Mouse (Mus musculus) stomach, embryonic 14.5 days (tissue): ENCODE measurements around the gene Catsperd. TPM values are rescaled to one million over a fixed set of nuclear protein-coding genes. Genes with fewer than 3 reads are reported as not detected.

Source experiments
- ATAC-seq: fragments of 200-750 bp; cut with Nextera tagmentation; 2 replicates; pipeline ENCODE4 v1.8.0; 2017; ENCODE audit warnings: low read depth, moderate TSS enrichment; ENCODE audit not compliant: insufficient number of reproducible peaks, insufficient read depth, low FRiP score
- H3K27ac ChIP-seq: fragments of 300-500 bp; sonication (generic); 2 replicates; pipeline ENCODE4 v1.5.1; 2014; ENCODE audit warnings: mild to moderate bottlenecking, low read length, moderate library complexity, mixed read lengths
- H3K27me3 ChIP-seq: fragments of 300-500 bp; sonication (generic); 2 replicates; pipeline ENCODE4 v1.6.1; 2014; ENCODE audit warnings: low read length, control low read depth, mixed read lengths; ENCODE audit not compliant: control insufficient read depth, insufficient read depth
- H3K36me3 ChIP-seq: fragments of 300-500 bp; sonication (generic); 2 replicates; pipeline ENCODE4 v1.6.1; 2014; ENCODE audit warnings: mild to moderate bottlenecking, control low read depth, low read length, moderate library complexity, mixed read lengths; ENCODE audit not compliant: control insufficient read depth, insufficient read depth
- H3K4me1 ChIP-seq: fragments of 300-500 bp; sonication (generic); 2 replicates; pipeline ENCODE4 v1.6.1; 2014; ENCODE audit warnings: low read length, control low read depth, mixed read lengths; ENCODE audit not compliant: control insufficient read depth, insufficient read depth
- H3K4me2 ChIP-seq: fragments of 300-500 bp; sonication (generic); replicated peaks from 2 replicates; pipeline ENCODE4 v1.6.1; 2014; ENCODE audit warnings: low read depth, low read length, control low read depth
- H3K4me3 ChIP-seq: fragments of 300-500 bp; sonication (generic); 2 replicates; pipeline ENCODE4 v1.5.1; 2014; ENCODE audit warnings: low read depth, low read length, control low read depth
- H3K9ac ChIP-seq: fragments of 300-500 bp; sonication (generic); replicated peaks from 2 replicates; pipeline ENCODE4 v1.6.1; 2014; ENCODE audit warnings: low read depth, mild to moderate bottlenecking, control low read depth, low read length, moderate library complexity, mixed read lengths
- H3K9me3 ChIP-seq: fragments of 300-500 bp; sonication (generic); 2 replicates; pipeline ENCODE4 v1.6.1; 2016; ENCODE audit warnings: low read depth, low read length, control low read depth; ENCODE audit not compliant: control insufficient read depth
- WGBS: fragments of 180-500 bp; shearing (Covaris S2); extraction: QIAGEN DNeasy Blood & Tissue Kit; methylation state at CpG from one replicate; pipeline ENCODE4 v1.1.7; 2014; 5-methylcytosine and 5-hydroxymethylcytosine counted together
- polyA plus RNA-seq: library from polyadenylated mRNA; unstranded; fragments of >200 nt; fragmentation: Nextera tagmentation; extraction: Ambion mirVana; gene quantifications from 2 replicates; pipeline ENCODE4 v1.2.1, GENCODE M21; 2014

The Catsperd gene
- polyA plus RNA-seq, 1 experiment from 2014 or later: 0.46 TPM

DNA sequence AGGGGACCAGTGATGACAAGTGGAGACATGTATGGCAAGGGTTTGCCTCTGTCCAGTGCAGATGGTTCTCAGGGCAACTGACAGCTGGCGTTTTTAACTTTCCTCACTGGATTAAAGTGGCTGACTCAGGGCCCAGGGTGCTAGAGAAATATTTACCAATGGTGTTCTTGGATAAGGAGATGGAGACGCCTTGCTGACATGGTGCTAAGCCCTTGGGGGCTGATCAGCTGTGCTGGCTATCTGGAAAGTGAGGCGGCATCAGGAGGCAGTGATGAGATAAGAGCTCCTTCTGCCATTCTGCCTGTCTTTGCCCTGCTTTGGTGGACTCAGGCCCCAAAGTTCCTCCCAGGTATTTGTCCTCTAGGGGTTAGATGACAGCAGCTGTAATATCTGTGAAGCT is 54.9 kb downstream of the Catsperd start:
- Histone ChIP-seq H3K4me1 (no peaks in the 10 kb centered on the region), H3K4me3 (no peak overlapping the region), H3K27ac (no peak overlapping the region), H3K9me3 (no peaks in the 10 kb centered on the region), H3K4me2 (no peak overlapping the region), H3K9ac (no peak overlapping the region), H3K36me3 (peaks cover 45% of the 10 kb centered on the region), H3K27me3 (no peaks in the 10 kb centered on the region)
- WGBS: 54% methylated on average over 3 of the region's 3 CpGs
- no peak for ATAC-seq

DNA sequence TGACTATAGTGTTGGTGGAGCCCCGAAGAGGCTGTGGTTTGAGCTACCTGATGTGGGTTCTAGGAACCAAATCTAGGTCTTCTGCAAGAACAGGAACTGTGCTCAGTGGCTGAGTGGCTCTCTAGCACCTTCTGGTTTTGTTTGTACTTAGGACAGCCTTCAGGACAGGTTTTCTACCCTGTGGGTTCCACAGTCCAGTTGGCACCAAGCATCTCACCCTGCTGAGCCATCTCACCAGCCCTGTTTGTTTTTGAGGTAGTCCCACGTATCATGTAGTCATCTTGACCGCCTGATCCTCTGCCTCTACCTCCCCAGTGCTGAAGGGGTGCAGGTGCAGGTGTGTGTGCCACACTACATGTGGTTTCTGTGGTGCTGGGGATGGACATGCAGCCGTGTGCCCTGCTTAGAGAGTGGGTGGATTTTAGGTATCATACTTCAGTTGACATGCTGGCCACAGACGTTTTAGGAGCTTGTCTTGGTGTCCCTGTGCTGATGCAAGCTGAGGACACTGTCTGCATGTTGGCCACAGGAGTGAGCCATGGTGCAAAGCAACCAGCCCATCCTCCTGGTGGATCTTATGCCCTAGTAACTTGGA is 55.7 kb downstream of the Catsperd start:
- WGBS: 81% methylated on average over 5 of the region's 5 CpGs
- no peaks in the 10 kb centered on the region for H3K27me3 ChIP-seq
- H3K9ac ChIP-seq: no peak overlapping the region
- no peak overlapping the region for H3K4me3 ChIP-seq
- no peaks in the 10 kb centered on the region for H3K4me1 ChIP-seq
- H3K9me3 ChIP-seq: no peaks in the 10 kb centered on the region
- peaks cover 50% of the 10 kb centered on the region for H3K36me3 ChIP-seq
- ATAC-seq: no peak
- H3K27ac ChIP-seq: no peak overlapping the region
- H3K4me2 ChIP-seq: no peak overlapping the region

DNA sequence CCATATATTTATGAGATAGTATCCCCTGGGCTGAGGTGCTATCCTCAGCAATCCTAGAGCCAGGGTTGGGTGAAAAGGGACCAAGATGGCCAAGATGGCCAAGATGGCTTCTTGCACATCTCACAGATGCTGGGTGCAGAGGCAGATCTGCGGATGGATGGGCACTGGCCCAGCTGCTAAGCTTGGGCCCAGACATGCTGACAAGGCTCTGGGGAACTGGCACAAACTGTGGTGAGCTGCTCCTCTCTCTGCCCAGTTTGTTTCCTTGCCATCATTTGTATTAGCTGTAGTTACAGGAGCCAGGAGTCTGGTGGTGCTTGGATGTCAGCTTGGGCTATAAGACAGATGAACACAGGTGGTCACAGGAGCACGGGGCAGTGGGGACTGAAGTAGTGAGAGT is 56.7 kb downstream of the Catsperd start:
- ATAC-seq: no peak
- no peak overlapping the region for H3K9ac ChIP-seq
- 92% methylated on average over 2 of the region's 2 CpGs for WGBS
- H3K4me1 ChIP-seq: no peaks in the 10 kb centered on the region
- H3K9me3 ChIP-seq: no peaks in the 10 kb centered on the region
- H3K27ac ChIP-seq: no peak overlapping the region
- H3K36me3 ChIP-seq: peaks cover 53% of the 10 kb centered on the region
- no peak overlapping the region for H3K4me2 ChIP-seq
- no peak overlapping the region for H3K4me3 ChIP-seq
- no peaks in the 10 kb centered on the region for H3K27me3 ChIP-seq

DNA sequence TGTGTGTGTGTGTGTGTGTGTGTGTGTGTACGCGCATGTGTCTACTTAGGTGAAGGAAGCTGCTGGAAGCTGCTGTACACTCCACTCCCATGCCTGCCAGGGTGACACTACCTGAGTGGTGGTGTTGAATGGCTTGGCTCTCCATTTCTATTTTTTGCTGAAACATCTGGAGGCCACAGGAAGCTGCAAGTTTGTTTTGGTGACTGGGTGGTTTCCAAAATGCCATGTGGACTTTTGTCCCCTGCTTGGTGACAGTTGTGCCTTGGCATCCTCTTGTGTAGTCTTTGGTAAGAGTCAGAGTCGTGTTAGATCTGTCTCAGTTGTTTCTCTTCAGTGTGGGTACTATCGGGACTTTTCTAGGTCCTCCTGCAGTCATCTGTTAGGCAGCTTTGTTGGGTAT is 58.9 kb downstream of the Catsperd start:
- Histone ChIP-seq H3K27me3 (no peaks in the 10 kb centered on the region), H3K4me1 (no peaks in the 10 kb centered on the region), H3K4me3 (no peak overlapping the region), H3K9me3 (no peaks in the 10 kb centered on the region), H3K27ac (no peak overlapping the region), H3K4me2 (no peak overlapping the region), H3K9ac (no peak overlapping the region), H3K36me3 (peaks cover 61% of the 10 kb centered on the region)
- no peak for ATAC-seq
- 85% methylated on average over 4 of the region's 4 CpGs for WGBS

DNA sequence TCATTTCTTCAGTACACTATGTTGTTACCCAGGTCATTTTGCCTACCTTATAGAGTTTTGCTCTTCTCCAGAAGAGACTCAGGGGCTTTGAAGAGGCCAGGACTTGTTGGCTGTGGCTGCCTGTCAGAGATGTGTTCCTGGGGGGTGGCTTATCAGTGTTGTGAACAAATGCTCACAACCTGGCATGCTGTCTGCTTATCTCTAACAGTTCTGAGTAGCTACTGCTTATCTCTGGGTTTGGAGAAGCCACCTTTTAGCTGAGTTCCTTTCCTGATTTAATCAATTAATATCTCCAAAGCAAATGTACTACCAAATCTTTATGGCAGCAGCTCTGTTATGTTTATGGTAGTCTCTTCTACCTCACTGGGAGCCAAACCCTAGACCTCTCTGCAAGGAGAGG is 60.1 kb downstream of the Catsperd start:
- Histone ChIP-seq H3K9me3 (no peaks in the 10 kb centered on the region), H3K27me3 (no peaks in the 10 kb centered on the region), H3K36me3 (peaks cover 65% of the 10 kb centered on the region)

DNA sequence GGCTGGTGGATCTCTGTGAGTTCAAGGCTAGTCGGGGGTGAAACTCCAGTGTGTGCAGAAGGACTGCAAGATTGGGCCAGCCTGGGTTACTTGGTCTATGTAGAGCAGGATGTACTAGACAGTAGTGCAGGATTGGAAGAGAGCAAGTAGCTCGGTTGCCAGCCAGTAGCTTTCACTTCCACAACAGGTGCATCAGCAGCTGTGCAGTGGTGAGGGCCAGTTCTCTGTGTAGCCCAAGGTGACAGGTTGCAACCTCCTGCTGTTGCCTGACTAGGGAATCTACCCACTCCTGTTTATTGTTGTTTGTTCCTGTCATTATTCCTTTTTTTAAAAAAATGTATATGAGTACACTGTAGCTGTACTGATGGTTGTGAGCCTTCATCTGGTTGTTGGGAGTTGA is 60.7 kb downstream of the Catsperd start:
- H3K9ac ChIP-seq: no peak overlapping the region
- no peaks in the 10 kb centered on the region for H3K9me3 ChIP-seq
- no peak overlapping the region for H3K27ac ChIP-seq
- no peak overlapping the region for H3K4me3 ChIP-seq
- 88% methylated on average over 2 of the region's 2 CpGs for WGBS
- H3K4me1 ChIP-seq: peaks cover 5% of the 10 kb centered on the region; the same call in 1 of the 2 replicates
- no peak overlapping the region for H3K4me2 ChIP-seq
- H3K27me3 ChIP-seq: no peaks in the 10 kb centered on the region
- H3K36me3 ChIP-seq: peaks cover 68% of the 10 kb centered on the region
- no peak for ATAC-seq

More for the DNA sequence above, 60.1 kb downstream of the Catsperd start:
- ATAC-seq: no peak
- no peak overlapping the region for H3K9ac ChIP-seq
- H3K4me1 ChIP-seq: 0 out of 2 replicates have a peak, but pooled peaks cover under 1% of the 10 kb centered on the region
- H3K27ac ChIP-seq: no peak overlapping the region
- H3K4me2 ChIP-seq: no peak overlapping the region
- no peak overlapping the region for H3K4me3 ChIP-seq

DNA sequence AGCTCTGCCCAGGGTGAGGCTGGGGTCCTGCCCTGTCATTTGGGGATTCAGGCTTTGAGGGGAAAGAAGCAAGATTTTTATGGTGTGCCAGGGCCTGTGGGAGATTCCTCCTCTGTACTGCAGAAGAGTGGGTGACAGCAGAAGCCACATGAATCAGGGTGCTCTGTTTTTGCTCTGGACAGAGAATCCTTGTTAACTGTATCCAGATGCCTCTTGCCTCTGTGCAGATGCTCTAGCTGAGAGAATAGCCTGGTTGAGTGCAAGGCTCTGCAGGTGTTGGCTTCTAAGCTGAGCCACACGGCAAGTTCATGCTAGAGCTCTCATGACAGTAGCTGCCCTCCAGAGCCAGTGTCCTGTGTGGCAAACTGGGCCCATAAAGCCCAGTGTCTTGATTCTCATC is 65.5 kb downstream of the Catsperd start:
- Histone ChIP-seq H3K27ac (no peak overlapping the region), H3K4me2 (no peak overlapping the region), H3K9me3 (no peaks in the 10 kb centered on the region), H3K4me3 (no peak overlapping the region), H3K4me1 (peaks cover 5% of the 10 kb centered on the region; the same call in 1 of the 2 replicates), H3K9ac (no peak overlapping the region), H3K27me3 (no peaks in the 10 kb centered on the region), H3K36me3 (peaks cover 62% of the 10 kb centered on the region)
- no peak for ATAC-seq
- 58% methylated on average over 1 of the region's 1 CpGs for WGBS

DNA sequence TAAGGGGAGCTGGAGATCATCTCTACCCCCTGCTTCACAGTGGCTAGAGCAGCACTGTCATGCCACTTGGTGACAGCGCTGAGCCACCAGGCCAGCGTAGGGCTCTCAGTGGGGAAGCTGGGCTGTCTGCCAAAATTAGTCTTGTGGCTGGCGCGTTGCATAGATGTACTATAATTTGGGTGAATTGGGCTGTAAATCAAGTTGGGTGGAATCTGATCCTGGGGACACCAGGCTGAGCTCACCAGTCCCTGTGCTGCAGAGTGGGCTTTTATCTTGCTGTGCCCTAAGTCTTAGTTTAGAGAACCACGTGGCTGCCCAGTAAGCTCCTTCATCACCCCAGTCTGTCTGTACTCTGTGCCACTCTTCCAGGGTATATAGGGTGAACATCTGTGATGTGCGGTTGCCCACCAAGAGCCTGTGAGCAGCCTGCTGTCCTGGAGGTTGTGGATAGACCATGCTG is 65.9 kb downstream of the Catsperd start:
- no peak for ATAC-seq
- Histone ChIP-seq H3K36me3 (peaks cover 63% of the 10 kb centered on the region), H3K9me3 (no peaks in the 10 kb centered on the region), H3K27me3 (no peaks in the 10 kb centered on the region), H3K4me3 (no peak overlapping the region), H3K9ac (no peak overlapping the region), H3K27ac (peak overlapping the region; percentile 21; the same call in 1 of the 2 replicates), H3K4me1 (peaks cover 5% of the 10 kb centered on the region; the same call in 1 of the 2 replicates), H3K4me2 (no peak overlapping the region)
- WGBS: 66% methylated on average over 6 of the region's 6 CpGs

DNA sequence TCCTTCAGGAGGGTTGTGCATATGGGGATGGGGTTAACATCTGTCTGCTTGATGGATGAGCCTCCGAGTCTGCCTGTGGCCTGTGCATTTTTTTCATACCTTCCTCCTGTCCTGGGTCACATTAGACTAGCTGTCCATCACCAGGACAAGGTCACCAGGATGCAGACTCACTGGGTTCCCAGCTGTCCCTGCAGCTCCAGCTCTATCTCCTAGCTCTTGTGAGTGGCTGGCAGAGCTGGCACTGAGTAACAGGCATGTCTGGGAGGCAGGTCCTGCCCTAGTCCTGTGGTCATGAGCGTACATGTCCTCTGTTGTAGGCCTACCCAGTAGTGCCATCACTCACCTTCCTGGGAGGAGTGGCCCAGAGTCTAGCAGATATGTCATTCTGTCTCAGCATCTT is 72.5 kb downstream of the Catsperd start:
- 54% methylated on average over 2 of the region's 2 CpGs for WGBS
- Histone ChIP-seq H3K9ac (no peak overlapping the region), H3K4me3 (no peak overlapping the region), H3K27me3 (no peaks in the 10 kb centered on the region), H3K27ac (no peak overlapping the region), H3K36me3 (peaks cover 75% of the 10 kb centered on the region), H3K9me3 (no peaks in the 10 kb centered on the region), H3K4me1 (no peaks in the 10 kb centered on the region), H3K4me2 (no peak overlapping the region)
- ATAC-seq: 0 out of 2 replicates have a peak, but pooled peaks have one; percentile 11
